Mouse (Mus musculus) liver, embryonic 15.5 days (tissue): ENCODE results near the gene Col23a1. TPM values are rescaled to one million over a fixed set of nuclear protein-coding genes. Genes with fewer than 3 reads are reported as not detected.

ENCODE experiments used
- ATAC-seq: fragments of 200-750 bp; cut with Nextera tagmentation; 2 replicates; pipeline ENCODE4 v1.8.0; 2017; ENCODE audit warnings: moderate number of reproducible peaks, mild to moderate bottlenecking, moderate library complexity; ENCODE audit not compliant: insufficient read depth
- H3K27ac ChIP-seq: fragments of 300-500 bp; sonication (generic); replicated peaks from 2 replicates; pipeline ENCODE4 v1.5.1; 2015; ENCODE audit warnings: mild to moderate bottlenecking, inconsistent platforms
- H3K27me3 ChIP-seq: fragments of 300-500 bp; sonication (generic); 2 replicates; pipeline ENCODE4 v1.6.1; 2015; ENCODE audit warnings: mild to moderate bottlenecking, inconsistent platforms
- H3K36me3 ChIP-seq: fragments of 300-500 bp; sonication (generic); replicated peaks from 2 replicates; pipeline ENCODE4 v1.6.1; 2015; ENCODE audit warnings: moderate library complexity, mild to moderate bottlenecking, inconsistent platforms
- H3K4me1 ChIP-seq: fragments of 300-500 bp; sonication (generic); replicated peaks from 2 replicates; pipeline ENCODE4 v1.6.1; 2015; ENCODE audit warnings: inconsistent platforms
- H3K4me2 ChIP-seq: fragments of 300-500 bp; sonication (generic); 2 replicates; pipeline ENCODE4 v1.6.1; 2015; ENCODE audit warnings: moderate library complexity, mild to moderate bottlenecking, inconsistent platforms
- H3K4me3 ChIP-seq: fragments of 300-500 bp; sonication (generic); replicated peaks from 2 replicates; pipeline ENCODE4 v1.5.1; 2015; ENCODE audit warnings: mild to moderate bottlenecking, inconsistent platforms
- H3K9ac ChIP-seq: fragments of 300-500 bp; sonication (generic); 2 replicates; pipeline ENCODE4 v1.6.1; 2015; ENCODE audit warnings: moderate library complexity, mild to moderate bottlenecking, inconsistent platforms
- H3K9me3 ChIP-seq: fragments of 300-500 bp; sonication (generic); replicated peaks from 2 replicates; pipeline ENCODE4 v1.6.1; 2016; ENCODE audit warnings: inconsistent platforms
- WGBS: fragments of 180-500 bp; shearing (Covaris S2); methylation state at CpG from one replicate; pipeline ENCODE4 v1.1.7; 2015; ENCODE audit warnings: mixed read lengths; ENCODE audit not compliant: insufficient replicate concordance; 5-methylcytosine and 5-hydroxymethylcytosine counted together
- polyA plus RNA-seq: library from polyadenylated mRNA; unstranded; fragments of >200 nt; fragmentation: Nextera tagmentation; extraction: Ambion mirVana; gene quantifications from 2 replicates; pipeline ENCODE4 v1.2.1, GENCODE M21; 2015

The Col23a1 gene
- polyA plus RNA-seq, 1 experiment from 2014 or later, result 0.17 TPM

DNA sequence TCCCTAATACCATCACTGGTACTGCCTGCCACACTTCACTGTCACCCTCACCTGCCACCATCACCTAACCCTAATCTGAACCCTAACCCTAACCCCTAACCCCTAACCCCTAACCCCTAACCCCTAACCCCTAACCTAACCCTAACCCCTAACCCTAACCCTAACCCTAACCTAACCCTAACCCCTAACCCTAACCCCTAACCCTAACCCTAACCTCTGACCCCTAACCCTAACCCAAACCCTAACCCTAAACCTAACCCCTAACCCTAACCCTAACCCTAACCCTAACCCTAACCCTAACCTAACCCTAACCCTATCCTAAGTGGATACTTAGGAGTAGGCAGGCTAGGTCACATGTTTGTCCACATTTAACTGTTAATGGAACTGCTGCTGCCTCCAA lies 165.8 kb downstream of the Col23a1 start:
- no peaks in the 10 kb centered on the region for H3K4me1 ChIP-seq
- no peak overlapping the region for H3K4me3 ChIP-seq
- ATAC-seq, result no peak

DNA sequence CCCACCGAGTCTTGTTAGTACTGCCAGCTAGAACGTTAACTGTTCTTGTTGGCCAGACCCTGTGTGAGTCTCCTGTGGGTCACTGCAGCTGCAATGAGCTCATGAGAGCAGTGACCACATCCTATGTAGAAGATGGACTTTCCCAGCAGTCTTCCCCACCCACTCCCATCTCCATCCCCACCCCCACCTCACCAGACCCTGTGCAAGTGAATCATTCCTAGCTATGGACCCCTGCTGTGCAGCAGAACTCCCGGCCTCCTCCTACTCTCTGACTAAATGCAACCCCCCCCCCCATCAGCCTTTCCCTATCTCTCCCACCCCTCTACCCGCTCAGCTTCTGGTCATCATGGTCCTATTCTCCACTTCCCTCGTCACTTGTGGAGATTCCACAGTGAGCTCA lies 167.9 kb downstream of the Col23a1 start:
- H3K27me3 ChIP-seq, result peaks cover 4% of the 10 kb centered on the region; the same call in 1 of the 2 replicates
- no peak overlapping the region for H3K4me2 ChIP-seq
- no peaks in the 10 kb centered on the region for H3K9me3 ChIP-seq
- no peak overlapping the region for H3K4me3 ChIP-seq
- 34% methylated on average over 5 of the region's 5 CpGs for WGBS
- no peaks in the 10 kb centered on the region for H3K4me1 ChIP-seq
- H3K36me3 ChIP-seq, result no peaks in the 10 kb centered on the region
- no peak for ATAC-seq
- no peak overlapping the region for H3K27ac ChIP-seq
- no peak overlapping the region for H3K9ac ChIP-seq

More for the DNA sequence above, 165.8 kb downstream of the Col23a1 start:
- Histone ChIP-seq H3K27ac (no peak overlapping the region), H3K36me3 (no peaks in the 10 kb centered on the region), H3K9me3 (no peaks in the 10 kb centered on the region), H3K9ac (no peak overlapping the region), H3K4me2 (no peak overlapping the region), H3K27me3 (peaks cover 4% of the 10 kb centered on the region; the same call in 1 of the 2 replicates)

DNA sequence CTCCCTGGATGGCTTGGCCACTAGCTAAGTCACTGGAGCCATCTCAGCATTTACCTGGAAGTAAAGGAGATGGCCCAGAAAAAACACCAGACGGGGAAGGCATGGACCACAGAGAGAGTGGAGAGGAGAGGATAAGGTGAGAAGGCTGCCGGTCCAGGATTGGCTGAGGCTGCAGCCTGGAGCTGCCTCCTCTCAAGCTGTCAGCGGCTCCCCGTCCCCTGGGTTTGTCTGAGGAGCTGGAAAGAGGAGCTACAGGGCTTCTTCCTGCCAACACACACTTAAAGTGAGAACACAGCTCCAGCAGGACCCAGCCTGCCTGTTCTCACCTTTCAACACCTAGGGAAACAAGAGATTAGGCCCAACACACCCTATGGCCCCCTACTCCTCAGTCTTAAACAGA lies 168.9 kb downstream of the Col23a1 start:
- Histone ChIP-seq H3K4me2 (no peak overlapping the region), H3K27ac (no peak overlapping the region), H3K9me3 (no peaks in the 10 kb centered on the region), H3K4me3 (no peak overlapping the region), H3K36me3 (no peaks in the 10 kb centered on the region), H3K4me1 (no peaks in the 10 kb centered on the region), H3K9ac (no peak overlapping the region), H3K27me3 (peaks cover under 1% of the 10 kb centered on the region; the same call in 1 of the 2 replicates)
- ATAC-seq, result no peak
- 67% methylated on average over 4 of the region's 4 CpGs for WGBS

DNA sequence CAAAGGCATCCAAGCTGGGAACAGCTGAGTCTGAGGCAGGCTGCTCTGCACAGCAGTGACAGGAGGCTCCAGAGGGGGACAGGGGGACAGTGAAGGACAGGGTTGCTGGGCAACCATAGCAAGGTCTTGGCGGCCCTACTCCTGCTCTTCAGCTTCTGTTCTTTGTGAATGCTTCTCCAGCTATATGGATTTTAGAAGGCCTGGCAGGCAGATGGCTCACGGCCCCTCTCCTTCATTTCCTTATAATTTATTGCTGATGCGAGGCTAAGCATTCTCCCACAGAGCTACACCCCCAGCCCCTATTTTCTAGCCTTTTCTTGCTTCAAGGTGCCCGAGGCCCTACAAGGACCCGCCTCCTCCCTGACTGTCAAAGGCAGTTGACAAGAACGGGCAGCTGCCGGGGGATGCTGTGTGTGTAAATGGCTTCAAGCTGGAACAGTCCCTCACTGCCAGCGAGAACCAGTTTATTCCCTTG lies 169.9 kb downstream of the Col23a1 start:
- Histone ChIP-seq H3K4me3 (no peak overlapping the region), H3K4me2 (no peak overlapping the region), H3K27me3 (no peaks in the 10 kb centered on the region; the same call in 1 of the 2 replicates), H3K36me3 (no peaks in the 10 kb centered on the region), H3K9ac (no peak overlapping the region), H3K27ac (no peak overlapping the region), H3K9me3 (no peaks in the 10 kb centered on the region), H3K4me1 (no peaks in the 10 kb centered on the region)
- ATAC-seq, result no peak
- WGBS, result 61% methylated on average over 8 of the region's 8 CpGs

DNA sequence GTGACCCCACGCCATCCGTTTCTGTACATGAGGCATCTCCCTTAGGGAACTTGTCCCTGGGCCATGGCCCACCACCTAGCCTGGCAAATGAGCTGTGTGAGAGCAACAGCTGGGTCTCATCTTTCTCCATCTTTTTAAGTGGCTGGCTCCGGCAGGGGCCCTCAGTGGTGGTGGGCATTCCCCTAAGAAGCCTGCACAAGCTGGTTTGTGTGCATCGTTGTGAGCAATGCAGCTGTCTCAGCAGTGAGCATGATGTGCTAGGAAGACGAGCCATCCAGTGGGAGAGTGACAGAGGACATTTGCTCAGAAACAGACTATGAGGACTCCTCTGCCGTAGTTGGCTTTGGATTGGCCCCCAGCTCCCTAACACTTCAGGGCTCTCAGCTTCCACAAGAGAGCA lies 179.0 kb downstream of the Col23a1 start:
- 67% methylated on average over 6 of the region's 6 CpGs for WGBS
- H3K27me3 ChIP-seq, result peaks cover 18% of the 10 kb centered on the region; the same call in 1 of the 2 replicates
- H3K4me3 ChIP-seq, result no peak overlapping the region
- H3K9me3 ChIP-seq, result no peaks in the 10 kb centered on the region
- no peak overlapping the region for H3K4me2 ChIP-seq
- no peaks in the 10 kb centered on the region for H3K36me3 ChIP-seq
- no peak overlapping the region for H3K9ac ChIP-seq
- no peak for ATAC-seq
- no peaks in the 10 kb centered on the region for H3K4me1 ChIP-seq
- H3K27ac ChIP-seq, result no peak overlapping the region

DNA sequence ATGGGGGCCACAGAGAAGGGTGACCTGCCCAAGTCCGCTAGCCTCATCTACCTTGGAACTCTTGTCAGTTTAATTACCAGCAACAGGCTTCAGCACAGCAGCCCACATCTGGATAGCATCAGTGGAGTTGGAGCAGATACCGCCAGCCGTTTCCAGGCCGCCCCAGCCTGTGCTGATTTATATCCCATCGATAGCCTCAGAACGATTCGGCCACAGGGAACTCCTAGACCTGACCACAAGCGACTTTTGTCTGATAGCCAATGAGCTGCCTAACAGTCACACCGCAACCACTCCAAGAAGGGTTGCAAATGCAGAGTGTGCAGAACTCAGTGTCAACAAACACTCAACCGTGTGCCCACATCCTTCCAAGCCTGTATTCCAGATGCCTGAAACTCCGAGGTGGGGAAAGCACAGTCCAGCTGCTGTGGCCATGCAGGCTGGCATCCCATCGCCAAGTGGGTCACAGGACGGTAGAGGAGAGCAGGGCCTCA lies 179.7 kb downstream of the Col23a1 start:
- Histone ChIP-seq H3K9me3 (no peaks in the 10 kb centered on the region), H3K9ac (no peak overlapping the region), H3K4me1 (no peaks in the 10 kb centered on the region), H3K27me3 (peaks cover 18% of the 10 kb centered on the region; the same call in 1 of the 2 replicates), H3K36me3 (no peaks in the 10 kb centered on the region), H3K4me2 (no peak overlapping the region), H3K27ac (no peak overlapping the region), H3K4me3 (no peak overlapping the region)
- WGBS, result 39% methylated on average over 13 of the region's 13 CpGs
- ATAC-seq, result no peak

DNA sequence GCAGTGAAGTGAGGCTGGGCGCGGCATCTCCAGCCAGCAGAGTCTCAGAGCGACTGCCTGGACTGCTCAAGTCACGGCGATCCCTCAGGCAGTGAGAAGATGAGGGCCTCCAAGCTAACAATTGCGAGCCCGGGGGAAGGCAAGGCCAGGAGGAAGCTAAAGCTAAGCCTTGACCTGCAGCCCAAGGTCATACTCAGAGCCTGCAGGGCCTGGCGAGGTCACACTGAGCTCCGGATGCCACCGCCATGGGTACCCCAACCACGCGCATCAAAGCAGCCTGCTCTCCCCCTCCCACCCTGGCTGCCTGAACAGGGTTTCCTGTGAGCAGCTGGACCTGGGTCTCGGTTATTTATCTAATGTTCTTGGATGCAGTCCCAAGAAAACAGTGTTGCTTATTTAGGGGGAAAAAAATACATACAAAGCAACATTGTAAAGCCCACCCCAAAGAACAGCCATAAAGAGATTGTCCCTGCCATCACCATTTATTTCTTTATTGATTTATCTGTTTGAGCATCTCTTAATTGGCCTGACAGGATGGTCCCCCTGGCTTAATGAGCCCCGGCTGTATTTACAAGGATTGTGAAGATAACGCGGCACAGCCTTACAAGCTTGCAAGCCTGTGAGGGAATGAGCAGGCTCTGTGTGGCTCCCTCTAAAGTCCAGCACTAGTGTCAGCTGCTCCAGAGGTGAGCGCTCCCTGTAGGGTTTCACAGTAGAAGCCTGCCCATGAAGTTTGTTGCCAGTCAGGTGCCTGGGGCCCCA lies 180.8 kb downstream of the Col23a1 start:
- H3K9ac ChIP-seq, result no peak overlapping the region
- no peak overlapping the region for H3K4me2 ChIP-seq
- no peaks in the 10 kb centered on the region for H3K9me3 ChIP-seq
- ATAC-seq, result no peak
- H3K4me1 ChIP-seq, result no peaks in the 10 kb centered on the region
- H3K27me3 ChIP-seq, result peaks cover 18% of the 10 kb centered on the region; the same call in 1 of the 2 replicates
- no peak overlapping the region for H3K4me3 ChIP-seq
- WGBS, result 44% methylated on average over 17 of the region's 17 CpGs
- no peak overlapping the region for H3K27ac ChIP-seq
- H3K36me3 ChIP-seq, result no peaks in the 10 kb centered on the region

DNA sequence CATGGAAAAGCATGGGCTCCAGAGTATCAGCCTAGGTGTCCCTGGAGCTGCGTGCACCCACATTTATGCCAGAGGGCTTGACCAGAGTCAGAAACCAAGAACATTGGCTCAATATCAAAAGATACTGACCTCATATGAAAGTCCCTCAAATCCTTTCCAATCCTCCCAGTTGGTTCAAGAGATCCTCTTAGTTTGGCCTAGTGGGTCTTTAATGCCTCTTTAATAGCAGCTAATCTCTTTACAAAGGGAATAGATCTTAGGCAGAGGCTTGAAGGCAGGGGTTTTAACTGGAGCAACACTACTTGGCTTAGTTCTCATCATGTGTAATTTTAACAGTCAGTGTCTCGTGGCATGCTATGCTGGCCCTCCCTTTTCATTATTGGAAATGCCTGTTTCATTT lies 184.0 kb downstream of the Col23a1 start:
- no peak for ATAC-seq
- H3K27me3 ChIP-seq, result peaks cover 24% of the 10 kb centered on the region; the same call in 1 of the 2 replicates
- H3K4me1 ChIP-seq, result no peaks in the 10 kb centered on the region
- H3K9me3 ChIP-seq, result no peaks in the 10 kb centered on the region
- WGBS, result 66% methylated on average over 2 of the region's 2 CpGs
- H3K9ac ChIP-seq, result no peak overlapping the region
- H3K4me3 ChIP-seq, result no peak overlapping the region
- no peak overlapping the region for H3K27ac ChIP-seq
- H3K36me3 ChIP-seq, result no peaks in the 10 kb centered on the region
- H3K4me2 ChIP-seq, result no peak overlapping the region

DNA sequence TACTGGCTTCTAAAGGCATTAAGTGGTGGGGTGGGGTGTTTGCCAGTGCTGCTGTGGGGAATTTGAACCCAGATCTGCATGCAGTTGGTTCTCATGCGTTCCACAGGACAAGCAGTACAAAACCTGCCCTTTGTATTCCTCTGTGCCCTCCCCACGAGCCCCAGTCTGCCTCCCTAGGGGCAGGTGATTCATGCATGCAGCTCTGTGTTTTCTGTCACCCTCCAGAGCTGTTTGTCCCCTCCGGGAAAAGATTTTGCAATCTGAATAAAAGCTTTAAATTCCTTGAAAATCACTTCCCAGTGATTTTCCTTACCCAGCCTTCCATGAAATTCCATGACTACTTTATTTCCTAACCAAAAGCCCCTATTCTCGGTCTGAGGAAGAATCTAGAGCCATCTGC lies 186.8 kb downstream of the Col23a1 start:
- 42% methylated on average over 4 of the region's 4 CpGs for WGBS
- no peak for ATAC-seq

DNA sequence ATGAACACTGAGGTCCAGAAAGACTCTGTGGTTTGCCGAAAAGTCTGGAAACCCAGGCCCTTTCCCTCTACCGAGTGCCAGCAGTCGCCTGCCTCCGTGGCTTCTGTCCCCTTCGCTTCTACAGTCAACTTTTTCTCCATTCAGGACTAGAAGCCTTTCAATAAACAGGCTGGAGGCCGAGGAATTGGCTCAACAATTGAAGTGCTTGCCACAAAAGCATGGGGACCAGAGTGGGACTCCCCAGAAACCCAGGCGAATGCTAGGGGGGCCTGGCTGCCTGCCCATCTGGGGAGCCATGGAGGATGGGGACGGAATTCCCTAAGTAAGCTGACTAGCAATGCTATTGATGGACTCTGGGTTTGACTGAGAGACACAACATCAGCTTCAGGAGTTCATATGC lies 187.9 kb downstream of the Col23a1 start:
- no peak overlapping the region for H3K9ac ChIP-seq
- H3K27me3 ChIP-seq, result peaks cover 10% of the 10 kb centered on the region; the same call in 1 of the 2 replicates
- 64% methylated on average over 8 of the region's 8 CpGs for WGBS
- no peak for ATAC-seq
- H3K9me3 ChIP-seq, result no peaks in the 10 kb centered on the region
- H3K4me3 ChIP-seq, result no peak overlapping the region
- no peak overlapping the region for H3K27ac ChIP-seq
- H3K36me3 ChIP-seq, result no peaks in the 10 kb centered on the region
- no peak overlapping the region for H3K4me2 ChIP-seq
- H3K4me1 ChIP-seq, result no peaks in the 10 kb centered on the region

More for the DNA sequence above, 186.8 kb downstream of the Col23a1 start:
- Histone ChIP-seq H3K27ac (no peak overlapping the region), H3K9ac (no peak overlapping the region), H3K9me3 (no peaks in the 10 kb centered on the region), H3K36me3 (no peaks in the 10 kb centered on the region), H3K27me3 (peaks cover 10% of the 10 kb centered on the region; the same call in 1 of the 2 replicates), H3K4me1 (no peaks in the 10 kb centered on the region), H3K4me3 (no peak overlapping the region), H3K4me2 (no peak overlapping the region)

DNA sequence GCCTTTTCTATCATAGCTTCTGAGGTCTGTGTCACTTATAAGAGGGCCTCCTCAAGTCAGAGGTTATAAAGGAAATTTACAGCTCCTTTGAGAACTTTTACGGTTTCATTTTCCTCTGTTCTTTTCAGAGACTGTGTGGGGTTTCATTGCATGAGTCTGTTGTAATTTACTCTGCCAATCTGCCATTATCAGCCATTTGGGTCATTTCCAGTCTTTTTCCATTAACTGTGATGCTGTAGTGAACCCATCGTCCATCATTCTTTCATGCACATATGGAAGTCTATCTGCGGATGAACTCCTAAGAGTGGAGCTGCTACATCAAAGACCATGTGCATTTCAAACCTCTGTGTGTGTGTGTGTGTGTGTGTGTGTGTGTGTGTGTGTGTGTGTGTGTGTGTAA lies 192.5 kb downstream of the Col23a1 start:
- Histone ChIP-seq H3K4me2 (no peak overlapping the region), H3K9ac (no peak overlapping the region), H3K4me1 (no peaks in the 10 kb centered on the region), H3K27ac (no peak overlapping the region), H3K36me3 (no peaks in the 10 kb centered on the region), H3K27me3 (no peaks in the 10 kb centered on the region), H3K9me3 (no peaks in the 10 kb centered on the region), H3K4me3 (no peak overlapping the region)
- no peak for ATAC-seq
- 64% methylated on average over 3 of the region's 3 CpGs for WGBS
